Mouse (Mus musculus): ENCODE data around the gene Fry. TPM values are rescaled to one million over a fixed set of nuclear protein-coding genes. Genes with fewer than 3 reads are reported as not detected.
A peak's percentile ranks its signal among the peaks of the same experiment; 100 is the strongest.

Fry gene
- polyA plus RNA-seq, 1 experiment from 2014 or later, result 51.4 TPM

DNA sequence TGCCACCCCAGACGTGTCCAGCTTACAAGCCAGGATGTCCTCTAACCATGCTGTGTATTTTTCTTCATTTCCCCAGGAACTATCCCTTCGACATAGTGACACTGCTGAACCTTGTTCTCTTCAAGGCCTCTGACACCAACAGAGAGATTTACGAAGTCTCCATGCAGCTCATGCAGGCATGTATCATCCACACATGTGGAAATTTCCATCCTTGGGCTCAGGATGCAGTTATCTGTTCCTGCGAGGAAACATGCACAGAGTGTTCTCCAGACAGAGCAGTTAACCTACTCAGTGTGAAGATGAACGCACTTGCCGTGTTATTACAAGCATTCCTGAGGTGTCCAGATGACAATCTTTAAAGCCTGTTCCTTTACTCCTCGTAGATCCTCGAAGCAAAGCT is 286.4 kb downstream of the Fry start:
- no peak overlapping the region for H3K27ac ChIP-seq (replicated peaks)
- no peaks in the 10 kb centered on the region for H3K27me3 ChIP-seq (replicated peaks)
- peaks cover 66% of the 10 kb centered on the region for H3K36me3 ChIP-seq
- no peak overlapping the region for H3K9ac ChIP-seq (replicated peaks)
- peaks cover 4% of the 10 kb centered on the region for H3K4me1 ChIP-seq
- H3K9me3 ChIP-seq (replicated peaks), result 0 out of 2 replicates have a peak, but pooled peaks cover 4% of the 10 kb centered on the region
- H3K4me2 ChIP-seq, result no peak overlapping the region
- no peak overlapping the region for H3K4me3 ChIP-seq (replicated peaks)
- ATAC-seq (ENCODE audit: low FRiP score), result no peak
- WGBS, result 80% methylated on average over 8 of the region's 8 CpGs

DNA sequence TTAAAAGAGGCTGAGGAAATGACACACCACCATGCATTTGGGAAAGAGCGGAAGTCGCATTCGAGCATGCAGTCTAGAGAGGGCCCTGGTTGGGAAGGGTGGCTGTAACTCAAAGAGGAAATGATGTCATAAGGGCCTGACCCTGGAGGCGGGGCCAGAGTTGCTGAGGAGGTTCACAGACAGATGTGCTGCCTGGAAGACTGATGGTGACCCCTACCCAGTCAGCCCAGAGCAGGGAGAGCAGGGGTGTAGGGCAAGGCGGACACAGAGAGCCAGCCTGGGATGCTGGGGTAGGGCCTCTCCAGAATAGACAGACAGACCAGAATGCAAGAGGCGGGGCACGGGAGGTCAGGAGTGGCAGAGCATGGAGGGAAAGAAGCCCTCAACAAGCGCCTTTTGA is 290.5 kb downstream of the Fry start:
- no peak overlapping the region for H3K4me3 ChIP-seq (replicated peaks)
- H3K9ac ChIP-seq (replicated peaks), result no peak overlapping the region
- peaks cover 50% of the 10 kb centered on the region for H3K36me3 ChIP-seq
- H3K27ac ChIP-seq (replicated peaks), result peak overlapping the region; percentile 41; the same call in 1 of the 2 replicates
- WGBS, result 78% methylated on average over 8 of the region's 8 CpGs
- no peaks in the 10 kb centered on the region for H3K9me3 ChIP-seq (replicated peaks)
- H3K27me3 ChIP-seq (replicated peaks), result no peaks in the 10 kb centered on the region
- H3K4me1 ChIP-seq, result peaks cover 4% of the 10 kb centered on the region
- H3K4me2 ChIP-seq, result no peak overlapping the region
- ATAC-seq (ENCODE audit: low FRiP score), result no peak

GRCm38 (mm10) chr5:150409451-150410045 is 291.1 kb downstream of the Fry start:
- H3K4me1 ChIP-seq, result peaks cover 4% of the 10 kb centered on the region
- 48% methylated on average over 15 of the region's 15 CpGs for WGBS
- H3K4me3 ChIP-seq (replicated peaks), result no peak overlapping the region
- H3K9ac ChIP-seq (replicated peaks), result no peak overlapping the region
- no peak for ATAC-seq (ENCODE audit: low FRiP score)
- H3K36me3 ChIP-seq, result peaks cover 51% of the 10 kb centered on the region
- no peak overlapping the region for H3K4me2 ChIP-seq
- H3K9me3 ChIP-seq (replicated peaks), result no peaks in the 10 kb centered on the region
- H3K27me3 ChIP-seq (replicated peaks), result no peaks in the 10 kb centered on the region
- H3K27ac ChIP-seq (replicated peaks), result peak overlapping the region; percentile 41; the same call in 1 of the 2 replicates

- ATAC-seq (ENCODE audit: low FRiP score), result no peak
- 83% methylated on average over 12 of the region's 12 CpGs for WGBS
- Histone ChIP-seq H3K9ac (replicated peaks) (no peak overlapping the region), H3K27me3 (replicated peaks) (no peaks in the 10 kb centered on the region), H3K27ac (replicated peaks) (no peak overlapping the region), H3K4me2 (no peak overlapping the region), H3K36me3 (peaks cover 57% of the 10 kb centered on the region), H3K9me3 (replicated peaks) (peaks cover 3% of the 10 kb centered on the region; the same call in 1 of the 2 replicates), H3K4me3 (replicated peaks) (no peak overlapping the region), H3K4me1 (peaks cover 4% of the 10 kb centered on the region)
Measured at GRCm38 (mm10) chr5:150412750-150413450, 294.5 kb downstream of the Fry start.

- H3K36me3 ChIP-seq, result peaks cover 72% of the 10 kb centered on the region
Measured at GRCm38 (mm10) chr5:150414823-150415222, 296.4 kb downstream of the Fry start.

DNA sequence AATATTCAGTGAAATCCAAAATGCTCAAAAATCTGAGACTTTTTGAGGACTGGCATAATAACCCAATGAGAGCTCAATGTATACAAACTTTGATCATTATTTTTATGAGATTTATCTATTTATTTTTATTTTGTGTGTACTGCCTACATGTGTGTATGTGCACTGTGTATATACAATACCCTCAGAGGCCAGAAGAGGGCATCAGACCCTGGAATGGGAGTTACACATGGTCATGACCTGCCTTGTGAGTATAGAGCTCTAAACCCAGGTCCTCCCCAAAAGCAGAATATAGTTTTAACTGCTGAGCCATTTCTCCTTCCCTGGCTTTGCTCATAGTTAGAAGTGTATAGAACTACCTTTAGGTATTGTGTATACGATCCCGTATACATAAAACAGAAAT is 298.8 kb downstream of the Fry start:
- peaks cover 3% of the 10 kb centered on the region; the same call in 1 of the 2 replicates for H3K9me3 ChIP-seq (replicated peaks)
- H3K27me3 ChIP-seq (replicated peaks), result no peaks in the 10 kb centered on the region
- no peak overlapping the region for H3K27ac ChIP-seq (replicated peaks)
- no peak overlapping the region for H3K4me3 ChIP-seq (replicated peaks)
- peaks cover 91% of the 10 kb centered on the region for H3K36me3 ChIP-seq
- no peak overlapping the region for H3K9ac ChIP-seq (replicated peaks)
- WGBS, result 94% methylated on average over 2 of the region's 2 CpGs
- no peak overlapping the region for H3K4me2 ChIP-seq
- ATAC-seq (ENCODE audit: low FRiP score), result no peak
- no peaks in the 10 kb centered on the region for H3K4me1 ChIP-seq

More at GRCm38 (mm10) chr5:150414823-150415222, 296.4 kb downstream of the Fry start:
- ATAC-seq (ENCODE audit: low FRiP score), result no peak
- H3K9ac ChIP-seq (replicated peaks), result no peak overlapping the region
- H3K4me3 ChIP-seq (replicated peaks), result no peak overlapping the region
- no peaks in the 10 kb centered on the region for H3K27me3 ChIP-seq (replicated peaks)
- no peaks in the 10 kb centered on the region for H3K4me1 ChIP-seq
- peaks cover 3% of the 10 kb centered on the region; the same call in 1 of the 2 replicates for H3K9me3 ChIP-seq (replicated peaks)
- no peak overlapping the region for H3K4me2 ChIP-seq
- H3K27ac ChIP-seq (replicated peaks), result no peak overlapping the region

GRCm38 (mm10) chr5:150418035-150418434 is 299.6 kb downstream of the Fry start:
- Histone ChIP-seq H3K4me1 (no peaks in the 10 kb centered on the region), H3K27me3 (replicated peaks) (no peaks in the 10 kb centered on the region), H3K27ac (replicated peaks) (no peak overlapping the region), H3K9me3 (replicated peaks) (peaks cover 3% of the 10 kb centered on the region; the same call in 1 of the 2 replicates), H3K4me2 (no peak overlapping the region), H3K9ac (replicated peaks) (no peak overlapping the region), H3K4me3 (replicated peaks) (no peak overlapping the region), H3K36me3 (peaks cover 92% of the 10 kb centered on the region)
- ATAC-seq (ENCODE audit: low FRiP score), result no peak
- 77% methylated on average over 6 of the region's 6 CpGs for WGBS

DNA sequence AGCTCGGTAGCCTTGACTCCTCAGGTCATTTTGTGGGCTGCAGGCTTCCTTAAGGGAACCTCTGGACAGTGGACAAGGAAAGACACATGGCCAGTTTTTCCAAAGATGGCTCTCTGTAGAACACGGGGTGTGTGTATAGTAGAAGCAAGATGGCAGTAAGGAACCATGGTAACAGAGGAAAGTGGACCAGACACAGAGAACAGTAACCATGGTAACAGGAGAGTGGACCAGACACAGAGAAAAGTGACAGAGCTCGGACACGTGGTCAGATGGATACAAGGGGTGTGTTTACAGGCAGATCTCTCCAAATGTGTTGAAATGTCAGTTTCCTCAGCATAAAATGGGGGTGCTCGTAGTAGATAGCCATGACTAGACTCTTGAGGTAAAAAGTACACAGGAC is 306.6 kb downstream of the Fry start:
- peaks cover 90% of the 10 kb centered on the region for H3K36me3 ChIP-seq
- WGBS, result 77% methylated on average over 5 of the region's 5 CpGs

GRCm38 (mm10) chr5:150426595-150426994 is 308.1 kb downstream of the Fry start:
- Histone ChIP-seq H3K4me3 (replicated peaks) (no peak overlapping the region), H3K27me3 (replicated peaks) (no peaks in the 10 kb centered on the region), H3K9me3 (replicated peaks) (no peaks in the 10 kb centered on the region), H3K4me2 (no peak overlapping the region), H3K4me1 (no peaks in the 10 kb centered on the region), H3K27ac (replicated peaks) (no peak overlapping the region), H3K36me3 (peaks cover 87% of the 10 kb centered on the region), H3K9ac (replicated peaks) (no peak overlapping the region)
- WGBS, result 78% methylated on average over 3 of the region's 3 CpGs
- no peak for ATAC-seq (ENCODE audit: low FRiP score)

More for the DNA sequence above, 306.6 kb downstream of the Fry start:
- no peak overlapping the region for H3K4me2 ChIP-seq
- H3K9ac ChIP-seq (replicated peaks), result no peak overlapping the region
- no peak overlapping the region for H3K27ac ChIP-seq (replicated peaks)
- no peaks in the 10 kb centered on the region for H3K4me1 ChIP-seq
- ATAC-seq (ENCODE audit: low FRiP score), result no peak
- H3K27me3 ChIP-seq (replicated peaks), result no peaks in the 10 kb centered on the region
- H3K4me3 ChIP-seq (replicated peaks), result no peak overlapping the region
- H3K9me3 ChIP-seq (replicated peaks), result no peaks in the 10 kb centered on the region

- Histone ChIP-seq H3K9me3 (replicated peaks) (no peaks in the 10 kb centered on the region), H3K36me3 (peaks cover 82% of the 10 kb centered on the region), H3K4me3 (replicated peaks) (no peak overlapping the region), H3K27ac (replicated peaks) (no peak overlapping the region), H3K4me1 (no peaks in the 10 kb centered on the region), H3K9ac (replicated peaks) (no peak overlapping the region), H3K27me3 (replicated peaks) (no peaks in the 10 kb centered on the region), H3K4me2 (no peak overlapping the region)
- no peak for ATAC-seq (ENCODE audit: low FRiP score)
- 95% methylated on average over 7 of the region's 7 CpGs for WGBS
Measured at GRCm38 (mm10) chr5:150431286-150431685, 312.8 kb downstream of the Fry start.

DNA sequence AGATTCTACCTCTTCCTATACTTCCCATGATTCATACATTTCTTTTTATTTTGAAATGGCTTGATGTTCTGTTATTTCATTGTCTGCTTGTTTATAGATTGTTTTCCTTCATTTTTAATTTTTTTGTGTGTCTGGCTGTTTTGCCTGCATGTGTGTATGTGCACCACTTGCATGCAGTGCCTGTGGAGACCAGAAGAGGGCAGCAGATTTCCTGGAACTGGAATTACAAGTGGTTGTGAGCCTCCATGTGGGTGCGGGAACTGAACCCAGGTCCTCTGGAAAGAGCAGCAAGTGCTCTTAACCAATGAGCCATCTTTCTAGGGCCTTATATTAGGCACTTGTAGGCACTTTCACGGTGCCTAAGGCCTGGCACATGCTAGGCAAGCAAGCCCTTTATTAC is 314.5 kb downstream of the Fry start:
- Histone ChIP-seq H3K9ac (replicated peaks) (no peak overlapping the region), H3K4me1 (no peaks in the 10 kb centered on the region), H3K36me3 (peaks cover 77% of the 10 kb centered on the region), H3K27ac (replicated peaks) (no peak overlapping the region), H3K27me3 (replicated peaks) (no peaks in the 10 kb centered on the region), H3K4me3 (replicated peaks) (no peak overlapping the region), H3K4me2 (no peak overlapping the region), H3K9me3 (replicated peaks) (no peaks in the 10 kb centered on the region)
- WGBS, result 96% methylated on average over 2 of the region's 2 CpGs
- no peak for ATAC-seq (ENCODE audit: low FRiP score)

All from neural tube, embryonic 15.5 days (tissue).